Mouse (Mus musculus) liver, adult (tissue): ENCODE data around the gene A830005F24Rik.

Experiments used
- GATA4 ChIP-seq: IDR thresholded peaks from 2 replicates; pipeline ENCODE4 v1.6.1; 2014; ENCODE audit warnings: mild to moderate bottlenecking, low read length; ENCODE audit not compliant: insufficient replicate concordance

A830005F24Rik gene

DNA sequence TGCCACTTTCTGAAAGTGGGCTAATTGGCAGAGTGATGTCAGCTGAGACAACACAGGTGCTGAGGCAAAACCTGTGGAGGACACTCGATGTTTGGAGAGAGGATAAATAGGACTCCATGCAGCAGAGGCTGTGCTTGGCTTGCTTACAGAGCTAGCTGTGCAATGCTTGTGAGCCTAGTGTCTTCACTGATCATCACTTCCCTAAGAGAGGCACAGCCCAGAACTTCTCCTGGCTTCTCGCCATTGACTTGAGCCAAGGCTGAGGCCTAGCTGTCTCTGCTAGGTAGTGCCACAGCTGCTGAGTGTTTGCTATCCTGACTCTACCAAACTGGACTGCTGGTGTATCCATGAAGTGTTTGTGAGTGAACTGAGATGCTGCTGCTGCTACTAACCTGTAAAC lies 17.3 kb downstream of the A830005F24Rik start:
- TF ChIP-seq GATA4 = no peak

DNA sequence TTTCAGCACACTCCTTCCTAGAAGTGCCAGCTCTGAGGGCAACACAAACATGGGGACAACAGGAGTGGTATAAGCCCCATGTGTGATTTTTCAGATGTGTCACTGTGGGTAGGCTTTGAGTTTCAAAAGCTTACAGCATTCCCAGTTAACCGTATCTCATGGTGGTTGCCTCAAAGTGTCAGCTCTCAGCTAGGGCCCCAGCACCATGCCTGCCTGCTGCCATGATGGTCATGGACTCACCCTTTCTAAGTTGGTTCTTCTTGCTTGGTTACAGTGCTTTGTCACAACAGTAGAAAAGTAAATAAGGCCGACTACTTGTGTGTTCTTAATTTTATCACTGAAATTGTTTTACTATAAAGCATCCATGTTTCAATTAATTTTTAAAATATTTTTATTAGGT lies 18.1 kb downstream of the A830005F24Rik start:
- TF ChIP-seq GATA4 = no peak

DNA sequence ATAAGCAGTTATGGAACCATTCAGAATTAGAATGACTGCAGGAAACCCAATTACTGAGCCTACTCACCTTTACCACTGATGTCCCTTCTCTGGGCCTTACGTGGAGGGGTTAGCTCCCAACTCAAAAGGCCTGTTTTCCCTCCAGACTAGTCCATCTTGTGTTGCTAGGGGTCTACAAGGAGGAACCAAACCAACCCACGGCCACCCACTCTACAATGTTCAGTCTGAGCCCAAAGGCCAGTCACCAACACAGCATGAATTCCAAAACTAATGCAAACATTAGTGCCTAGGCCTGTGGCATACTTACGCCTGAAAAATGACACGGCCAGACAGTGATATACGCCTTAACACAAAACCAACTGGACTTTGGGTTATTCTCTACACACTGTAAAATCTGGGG lies 20.1 kb downstream of the A830005F24Rik start:
- no peak for TF ChIP-seq GATA4

DNA sequence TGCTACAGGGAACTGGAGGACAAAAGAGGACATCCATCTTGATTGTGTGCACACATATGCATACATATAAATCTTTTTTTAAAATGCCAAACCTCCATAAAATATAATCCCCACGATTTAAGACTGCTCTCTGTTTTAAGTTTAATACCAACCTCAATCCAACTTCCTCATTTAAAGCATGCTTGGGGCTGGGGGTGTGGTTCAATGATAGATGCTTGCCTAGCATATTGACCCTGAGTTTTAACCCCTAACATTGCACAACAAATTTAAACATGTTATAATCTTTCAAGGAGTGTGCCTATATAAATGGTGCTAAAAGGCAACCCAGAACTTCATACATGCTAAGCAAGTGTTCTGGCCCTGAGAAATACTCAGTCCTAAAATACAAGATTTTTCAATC lies 27.1 kb downstream of the A830005F24Rik start:
- no peak for TF ChIP-seq GATA4

DNA sequence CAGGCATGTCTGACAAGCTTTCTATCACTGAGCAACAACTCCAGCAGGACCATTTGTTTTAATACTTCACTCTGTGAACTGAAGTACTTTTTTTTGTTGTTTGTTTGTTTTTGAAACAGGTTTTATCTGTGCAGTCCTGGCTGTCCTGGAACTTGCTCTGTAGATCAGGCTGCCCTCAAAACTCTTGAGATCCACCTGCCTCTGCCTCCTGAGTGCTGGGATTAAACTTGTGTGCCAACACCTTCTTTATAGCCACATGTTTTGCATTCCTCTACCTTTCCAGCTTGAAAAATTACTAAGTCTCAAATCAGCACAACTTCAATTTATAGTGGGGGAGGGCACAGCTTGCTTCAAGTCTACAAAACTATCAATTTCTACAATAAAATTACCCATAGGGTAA lies 31.0 kb downstream of the A830005F24Rik start:
- no peak for TF ChIP-seq GATA4

DNA sequence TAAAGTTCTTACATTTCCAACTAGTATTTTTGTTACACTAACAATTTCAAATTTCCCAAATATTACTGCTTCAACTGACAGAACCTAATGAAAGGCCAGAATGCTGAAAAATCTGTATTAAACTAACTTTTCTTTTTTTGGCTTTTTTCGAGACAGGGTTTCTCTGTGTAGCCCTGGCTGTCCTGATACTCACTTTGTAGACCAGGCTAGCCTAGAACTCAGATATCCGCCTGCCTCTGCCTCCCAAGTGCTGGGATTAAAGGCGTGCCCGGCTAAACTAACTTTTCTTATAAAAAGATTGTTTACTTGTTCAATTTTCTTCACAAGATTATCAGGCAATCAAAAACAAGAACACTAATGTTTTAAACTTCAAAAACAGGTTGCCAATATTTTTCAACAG lies 31.5 kb downstream of the A830005F24Rik start:
- TF ChIP-seq GATA4 = no peak

DNA sequence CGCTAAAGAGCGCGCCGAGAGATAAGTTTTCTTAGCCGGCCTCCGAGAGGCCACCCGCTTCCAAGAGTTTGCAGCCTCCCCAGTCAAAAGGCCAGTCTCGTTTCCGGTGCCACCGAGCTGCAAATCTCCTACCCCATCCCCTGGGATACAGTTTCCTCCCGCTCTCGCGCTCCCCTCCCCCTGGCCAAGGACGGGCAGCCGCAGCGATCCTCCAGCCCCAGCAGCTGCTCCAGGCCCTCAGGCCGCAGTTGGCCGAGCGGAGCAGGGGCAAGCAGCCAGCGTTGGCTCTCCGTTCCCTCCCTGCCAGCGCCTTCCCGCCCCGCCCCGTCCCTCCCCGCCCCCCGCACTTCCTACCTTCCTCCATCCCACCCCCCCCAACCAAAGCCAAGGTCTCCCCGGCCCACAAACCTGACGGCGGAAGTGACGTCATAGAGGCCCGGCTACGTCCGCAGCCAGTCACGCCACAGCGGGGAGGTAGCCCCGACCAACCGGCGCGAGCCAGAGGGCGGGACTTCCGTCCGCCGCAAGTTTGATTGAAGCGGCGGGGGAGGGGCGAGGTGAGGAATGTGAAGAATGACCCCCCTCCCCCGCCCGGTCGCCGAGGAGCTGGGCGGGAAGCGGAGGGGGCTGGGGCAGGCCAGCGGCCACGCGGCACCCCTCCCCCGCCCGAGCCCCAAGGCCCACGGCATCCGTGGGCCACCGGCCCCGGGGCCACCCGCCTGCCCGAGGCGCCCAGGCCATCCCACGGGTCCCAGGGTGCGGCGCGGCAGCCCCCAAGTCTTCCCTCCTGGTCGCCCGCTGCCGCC lies 32.3 kb downstream of the A830005F24Rik start:
- peak; percentile 70; the same call in 1 of the 2 replicates for TF ChIP-seq GATA4

DNA sequence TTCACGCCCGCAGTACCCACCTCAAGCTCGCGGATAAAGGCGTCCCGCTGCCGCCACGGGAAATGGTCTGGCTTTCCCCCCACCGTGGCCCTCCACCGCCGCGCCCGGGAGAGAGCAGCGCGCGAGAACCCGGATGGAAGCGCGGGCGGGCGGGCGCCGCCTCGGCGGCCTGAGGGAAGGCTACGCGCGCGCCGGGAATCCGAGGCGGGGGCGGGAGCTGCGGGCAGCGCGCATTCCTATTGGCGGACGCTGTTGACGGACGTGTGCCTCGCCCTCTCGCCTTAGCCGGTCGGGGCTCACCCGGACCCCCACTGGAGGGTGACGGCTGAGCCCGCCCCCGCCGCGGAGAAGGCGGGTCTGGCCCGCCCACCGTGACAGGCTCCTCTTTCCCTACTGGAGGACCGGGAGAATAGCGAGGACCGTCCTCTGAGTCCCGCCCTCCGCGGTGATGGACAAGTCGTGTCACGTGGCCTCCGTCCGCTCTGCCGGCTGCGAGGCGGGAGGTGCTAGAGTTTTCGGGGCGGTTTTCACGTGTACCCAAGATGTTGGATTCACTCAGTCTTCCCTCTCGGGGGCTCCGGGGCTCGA lies 33.1 kb downstream of the A830005F24Rik start:
- TF ChIP-seq GATA4 = no peak

DNA sequence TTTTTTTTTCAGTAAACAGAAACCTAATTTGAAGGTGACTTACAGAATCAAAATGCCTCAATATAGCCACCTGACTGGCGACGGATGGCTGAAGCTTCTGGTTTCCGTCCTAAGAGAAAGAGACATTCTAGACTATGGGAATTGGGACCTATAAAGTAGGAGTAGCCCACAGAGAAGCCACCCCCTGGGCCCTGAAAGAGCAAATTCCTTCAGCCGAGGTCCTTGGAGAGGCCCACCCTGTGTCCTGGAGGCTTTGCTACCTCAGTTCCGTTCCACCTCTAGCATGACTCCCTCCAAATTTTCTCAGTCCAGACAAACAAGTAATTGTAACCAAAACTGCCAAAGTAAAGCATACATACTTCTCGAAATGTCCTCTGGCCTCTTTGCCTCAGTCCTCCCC lies 34.3 kb downstream of the A830005F24Rik start:
- TF ChIP-seq GATA4 = no peak

DNA sequence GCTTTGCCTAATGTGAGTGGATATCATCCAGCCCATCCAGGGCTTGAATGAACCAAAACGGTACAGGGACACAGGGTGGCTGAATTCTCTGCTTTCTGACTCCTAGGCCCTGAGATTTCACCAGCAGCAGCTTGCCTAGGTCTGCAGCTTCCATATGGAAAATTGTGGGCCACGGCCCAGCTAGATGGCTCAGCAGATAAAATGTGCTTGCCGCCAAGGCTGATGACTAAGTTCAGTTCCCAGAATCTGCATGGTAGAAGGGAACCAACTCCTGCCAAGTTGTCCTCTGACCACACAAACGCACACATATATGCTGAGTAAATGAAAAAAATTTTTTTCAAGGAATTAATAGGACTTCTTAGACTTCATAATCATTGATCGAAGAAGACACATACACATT lies 34.9 kb downstream of the A830005F24Rik start:
- no peak for TF ChIP-seq GATA4

DNA sequence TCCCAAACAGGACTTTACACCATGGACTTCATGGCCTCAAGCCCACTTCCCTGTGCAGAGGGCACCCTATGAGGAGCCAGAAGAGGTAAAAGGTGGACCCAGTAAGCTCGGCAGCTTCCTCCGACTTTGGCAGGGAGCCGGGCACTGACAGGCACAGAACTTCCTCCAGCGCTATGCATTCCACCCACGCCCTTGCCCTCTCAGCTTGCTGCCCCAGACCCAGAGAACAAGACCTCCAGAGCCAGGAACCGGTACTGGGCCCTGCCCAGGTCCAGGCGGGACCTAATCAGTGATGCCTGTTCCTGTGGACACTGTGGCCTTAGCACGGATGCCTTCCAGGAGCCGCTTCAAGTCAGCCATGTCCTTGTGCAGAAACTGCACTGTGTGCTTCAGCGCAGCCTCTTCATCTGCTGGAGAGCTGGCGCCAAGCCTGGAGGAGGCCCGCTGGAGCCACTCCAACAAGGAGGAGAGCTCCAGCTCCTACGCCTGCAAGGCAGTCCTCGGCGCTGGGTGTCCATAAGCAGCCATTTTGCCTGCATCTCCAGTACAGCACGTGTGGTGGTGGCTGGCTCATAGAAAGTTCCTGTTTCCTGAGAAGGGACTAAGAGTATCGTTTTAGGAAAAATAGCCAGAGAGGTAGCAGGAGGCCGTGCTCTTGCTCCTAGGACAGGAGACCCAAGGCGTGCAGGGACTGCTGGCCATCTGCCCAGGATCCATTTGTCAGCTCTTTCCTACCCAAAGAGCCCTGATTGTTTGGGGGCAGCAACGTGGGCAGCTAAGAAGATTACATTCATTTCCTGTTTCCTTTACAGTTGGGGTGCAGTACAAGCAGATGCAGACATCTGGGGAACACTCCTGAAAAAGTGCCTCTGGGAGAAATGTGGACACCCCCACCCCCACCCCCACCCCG lies 39.1 kb downstream of the A830005F24Rik start:
- no peak; the same call in 1 of the 2 replicates for TF ChIP-seq GATA4

DNA sequence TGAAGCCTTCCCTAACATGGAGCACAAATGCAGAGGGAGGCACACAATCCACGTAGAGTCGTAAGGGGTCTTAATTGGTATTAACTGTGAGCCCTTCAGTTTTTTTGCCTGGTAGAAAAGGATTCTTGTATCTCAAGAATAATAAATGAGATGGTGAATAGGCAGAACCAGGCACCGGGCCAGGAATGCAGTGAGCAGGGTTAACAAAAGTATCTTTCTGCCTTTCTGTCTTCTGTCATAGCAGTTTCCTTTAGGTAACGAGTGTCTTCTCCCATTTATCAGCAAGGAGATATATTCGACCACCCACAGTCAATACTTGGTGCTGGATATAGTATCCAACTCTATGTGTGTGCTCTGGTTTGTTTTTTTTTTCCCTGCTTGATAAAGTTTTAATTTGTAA lies 40.1 kb downstream of the A830005F24Rik start:
- no peak for TF ChIP-seq GATA4

DNA sequence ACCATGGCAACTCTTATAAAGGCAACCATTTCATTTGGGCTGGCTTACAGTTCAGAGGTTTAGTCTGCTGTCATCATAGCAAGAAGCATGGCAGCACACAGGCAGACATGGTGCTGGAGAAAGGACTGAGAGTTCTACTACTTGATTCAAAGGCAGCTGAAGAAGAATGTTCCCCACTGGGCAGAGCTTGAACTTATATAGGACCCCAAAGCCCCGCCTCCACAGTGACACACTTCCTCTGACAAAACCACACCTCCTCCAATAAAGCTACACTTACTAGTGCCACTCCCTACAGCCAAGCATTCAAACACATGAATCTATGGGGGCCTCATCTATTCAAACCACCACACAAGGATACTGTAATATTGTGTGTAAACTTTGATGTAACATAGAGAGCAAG lies 41.2 kb downstream of the A830005F24Rik start:
- no peak for TF ChIP-seq GATA4

DNA sequence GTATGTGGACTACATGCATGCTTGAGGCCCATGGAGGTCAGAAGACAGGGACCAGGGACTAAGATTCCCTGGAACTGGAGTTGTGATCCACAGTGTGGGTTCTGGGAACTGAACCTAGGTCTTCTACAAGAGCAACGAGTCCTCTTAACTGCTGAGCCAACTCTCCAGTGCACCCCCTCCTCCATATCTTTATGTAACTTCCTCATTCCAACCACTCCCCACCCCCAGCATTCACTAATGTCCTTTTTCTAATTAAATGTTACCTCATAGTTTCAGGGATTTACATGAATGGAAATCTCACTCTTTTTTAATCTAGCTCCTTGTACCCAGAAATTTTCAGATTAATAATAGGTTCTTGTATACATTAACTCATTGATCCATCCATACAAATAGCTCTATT lies 42.6 kb downstream of the A830005F24Rik start:
- TF ChIP-seq GATA4 = no peak

DNA sequence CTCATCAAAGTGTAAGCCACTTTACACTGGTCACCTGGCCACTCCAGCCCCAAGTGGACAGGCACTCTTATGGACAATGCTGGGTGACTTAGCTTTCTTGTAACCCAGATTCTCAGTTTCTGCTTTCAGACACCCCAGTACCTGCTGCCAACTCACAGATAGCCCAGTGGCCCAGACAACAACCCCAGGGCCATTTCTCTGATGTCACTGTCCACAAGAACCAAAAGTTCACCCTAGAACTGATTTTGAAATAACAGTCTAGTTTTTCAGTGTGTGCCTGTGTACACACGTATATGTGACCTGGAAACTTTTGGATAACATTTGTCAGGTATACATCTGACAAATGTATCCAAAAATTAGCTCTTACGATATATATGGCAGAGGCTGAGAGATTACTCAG lies 48.1 kb downstream of the A830005F24Rik start:
- TF ChIP-seq GATA4 = no peak

DNA sequence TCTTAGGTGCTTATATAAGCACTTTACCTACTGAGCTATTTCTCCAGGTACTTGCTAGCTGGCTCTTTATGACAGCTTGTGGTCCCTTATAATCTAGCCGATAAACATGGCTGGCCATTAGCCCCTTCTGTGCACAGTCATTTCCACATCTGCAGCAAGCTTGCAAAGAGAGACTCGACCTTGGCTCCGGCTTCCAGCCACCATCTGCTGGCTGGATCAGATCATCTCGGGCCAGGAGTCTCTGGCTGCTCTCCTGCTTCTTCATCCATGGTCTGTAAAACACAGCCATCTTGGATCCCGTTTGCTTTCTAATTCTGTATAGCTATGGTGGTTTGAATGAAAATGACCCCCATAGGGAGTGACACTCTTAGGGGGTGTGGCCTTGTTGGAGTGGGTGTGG lies 49.0 kb downstream of the A830005F24Rik start:
- no peak for TF ChIP-seq GATA4
